Mouse (Mus musculus) neural tube, embryonic 15.5 days (tissue): ENCODE data around the gene Ddx21. TPM values are rescaled to one million over a fixed set of nuclear protein-coding genes. Genes with fewer than 3 reads are reported as not detected.
"Not testable (repeated sequence)": the region's sequence is repeated elsewhere in the genome, so short reads cannot be mapped to it uniquely, and the experiment has no call there.

ENCODE experiments used
- ATAC-seq: fragments of 200-750 bp; cut with Nextera tagmentation; 2 replicates; pipeline ENCODE4 v1.8.0; 2017; ENCODE audit warnings: mild to moderate bottlenecking, moderate TSS enrichment, moderate library complexity; ENCODE audit not compliant: low FRiP score
- H3K27ac ChIP-seq: fragments of 300-500 bp; sonication (generic); replicated peaks from 2 replicates; pipeline ENCODE4 v1.5.1; 2015; ENCODE audit warnings: mild to moderate bottlenecking, inconsistent platforms
- H3K27me3 ChIP-seq: fragments of 300-500 bp; sonication (generic); replicated peaks from 2 replicates; pipeline ENCODE4 v1.6.1; 2015; ENCODE audit warnings: inconsistent platforms
- H3K36me3 ChIP-seq: fragments of 300-500 bp; sonication (generic); 2 replicates; pipeline ENCODE4 v1.6.1; 2015; ENCODE audit warnings: inconsistent platforms
- H3K4me1 ChIP-seq: fragments of 300-500 bp; sonication (generic); 2 replicates; pipeline ENCODE4 v1.6.1; 2015; ENCODE audit warnings: inconsistent platforms
- H3K4me2 ChIP-seq: fragments of 300-500 bp; sonication (generic); 2 replicates; pipeline ENCODE4 v1.6.1; 2015; ENCODE audit warnings: inconsistent platforms, mild to moderate bottlenecking, moderate library complexity
- H3K4me3 ChIP-seq: fragments of 300-500 bp; sonication (generic); replicated peaks from 2 replicates; pipeline ENCODE4 v1.5.1; 2015; ENCODE audit warnings: mild to moderate bottlenecking, inconsistent platforms
- H3K9ac ChIP-seq: fragments of 300-500 bp; sonication (generic); replicated peaks from 2 replicates; pipeline ENCODE4 v1.6.1; 2015; ENCODE audit warnings: mild to moderate bottlenecking, inconsistent platforms
- H3K9me3 ChIP-seq: fragments of 300-500 bp; sonication (generic); replicated peaks from 2 replicates; pipeline ENCODE4 v1.6.1; 2016; ENCODE audit warnings: inconsistent platforms
- WGBS: fragments of 180-500 bp; shearing (Covaris S2); methylation state at CpG from one replicate; pipeline ENCODE4 v1.1.7; 2015; ENCODE audit warnings: mixed read lengths; 5-methylcytosine and 5-hydroxymethylcytosine counted together
- polyA plus RNA-seq: library from polyadenylated mRNA; unstranded; fragments of >200 nt; fragmentation: Nextera tagmentation; extraction: Ambion mirVana; gene quantifications from 2 replicates; pipeline ENCODE4 v1.2.1, GENCODE M21; 2015

Gene Ddx21
- polyA plus RNA-seq = 12.0 and 14.3 TPM in 2 replicates

GRCm38 (mm10) chr10:62602177-62603040, at the start of gene Ddx21:
Gene Ddx21, minus strand, starts transcription at chr10:62602281.
- H3K4me3 ChIP-seq = peak within 1 kb of the TSS; percentile 99
- no peaks in the 10 kb centered on the region for H3K9me3 ChIP-seq
- peaks cover 11% of the 10 kb centered on the region for H3K36me3 ChIP-seq
- H3K4me1 ChIP-seq = peaks cover 32% of the 10 kb centered on the region
- WGBS = 6% methylated on average over 53 of the region's 53 CpGs
- peak within 1 kb of the TSS; percentile 90 for H3K4me2 ChIP-seq
- peak within 1 kb of the TSS; percentile 85 for H3K27ac ChIP-seq
- peak; percentile 99 for ATAC-seq
- H3K27me3 ChIP-seq = no peaks in the 10 kb centered on the region
- H3K9ac ChIP-seq = peak within 1 kb of the TSS; percentile 80

GRCm38 (mm10) chr10:62650881-62651810, 49.1 kb upstream of the Ddx21 start, which contains the start of gene Ddx50:
Gene Ddx50, minus strand, starts transcription at chr10:62651218.
- peaks cover 21% of the 10 kb centered on the region for H3K4me1 ChIP-seq
- under 1% methylated on average over 81 of the region's 89 CpGs for WGBS
- peak; percentile 99 for ATAC-seq

DNA sequence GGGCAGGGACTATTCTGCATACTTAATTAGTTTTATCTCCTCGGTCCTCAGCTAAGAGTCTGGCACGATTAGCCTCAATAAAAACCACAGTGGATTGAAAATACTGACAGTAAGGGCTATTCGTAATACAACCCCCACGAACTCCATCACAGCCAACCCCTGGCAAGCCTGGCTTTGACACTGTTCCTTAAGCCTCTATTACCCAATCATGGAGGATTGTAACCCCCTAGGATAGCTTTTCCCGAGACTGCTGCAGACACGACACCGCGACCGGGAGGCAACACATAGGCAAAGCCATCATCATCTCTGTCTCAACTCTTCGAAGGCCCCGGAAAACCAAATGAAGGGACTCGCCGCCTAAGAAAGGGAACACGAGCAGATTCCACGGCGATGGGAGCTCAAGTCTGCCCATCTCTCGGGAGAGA, 48.3 kb upstream of the Ddx21 start:
- ATAC-seq = no peak

More at GRCm38 (mm10) chr10:62650881-62651810, 49.1 kb upstream of the Ddx21 start, which contains the start of gene Ddx50:
- Histone ChIP-seq H3K27me3 (no peaks in the 10 kb centered on the region), H3K36me3 (peaks cover 8% of the 10 kb centered on the region), H3K27ac (peak within 1 kb of the TSS; percentile 94), H3K9ac (peak within 1 kb of the TSS; percentile 93), H3K9me3 (no peaks in the 10 kb centered on the region), H3K4me3 (peak within 1 kb of the TSS; percentile 99), H3K4me2 (peak within 1 kb of the TSS; percentile 74)

DNA sequence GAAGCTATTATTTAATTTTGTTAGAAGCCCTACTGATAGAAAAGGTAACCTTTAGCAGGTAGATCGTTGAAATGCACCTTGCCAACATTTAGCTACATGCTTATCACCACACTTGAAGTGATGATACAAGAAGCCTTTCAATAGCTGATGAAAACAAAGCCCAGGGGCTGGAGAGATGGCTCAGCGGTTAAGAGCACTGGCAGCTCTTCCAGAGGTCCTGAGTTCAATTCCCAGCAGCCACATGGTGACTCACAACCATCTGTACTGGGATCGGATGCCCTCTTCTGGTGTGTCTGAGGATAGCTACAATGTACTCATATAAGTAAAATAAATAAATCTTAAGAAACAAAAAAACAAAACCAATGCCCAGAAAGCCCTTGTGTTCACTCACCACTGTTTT, 2.1 kb upstream of the Ddx21 start:
- WGBS = 90% methylated on average over 3 of the region's 3 CpGs
- Histone ChIP-seq H3K9ac (no peak overlapping the region), H3K27me3 (no peaks in the 10 kb centered on the region), H3K4me1 (peaks cover 22% of the 10 kb centered on the region), H3K36me3 (no peaks in the 10 kb centered on the region), H3K9me3 (no peaks in the 10 kb centered on the region), H3K27ac (no peak overlapping the region), H3K4me3 (no peak overlapping the region), H3K4me2 (no peak overlapping the region)
- ATAC-seq = no peak

More for the DNA sequence above, 48.3 kb upstream of the Ddx21 start:
- Histone ChIP-seq H3K9ac (peak overlapping the region; percentile 93), H3K9me3 (no peaks in the 10 kb centered on the region), H3K4me2 (peak overlapping the region; percentile 74), H3K27me3 (no peaks in the 10 kb centered on the region), H3K4me1 (peaks cover 21% of the 10 kb centered on the region), H3K36me3 (peaks cover 11% of the 10 kb centered on the region), H3K27ac (peak overlapping the region; percentile 94), H3K4me3 (peak overlapping the region; percentile 99)
- WGBS = under 1% methylated on average over 17 of the region's 17 CpGs

- 91% methylated on average over 12 of the region's 12 CpGs for WGBS
- Histone ChIP-seq H3K4me3 (no peak overlapping the region), H3K4me2 (peak overlapping the region; percentile 90; the same call in 1 of the 2 replicates)
These were observed 1.4 kb upstream of the Ddx21 start for GRCm38 (mm10) chr10:62603233-62604030.

GRCm38 (mm10) chr10:62601833-62602176, 276 bp downstream of the Ddx21 start:
- Histone ChIP-seq H3K27ac (peak overlapping the region; percentile 85), H3K9me3 (no peaks in the 10 kb centered on the region), H3K4me3 (peak overlapping the region; percentile 99), H3K4me1 (peaks cover 33% of the 10 kb centered on the region), H3K27me3 (no peaks in the 10 kb centered on the region), H3K9ac (peak overlapping the region; percentile 80), H3K4me2 (peak overlapping the region; percentile 90), H3K36me3 (peaks cover 15% of the 10 kb centered on the region)
- peak; percentile 65 for ATAC-seq
- 0% methylated on average over 23 of the region's 23 CpGs for WGBS

More at GRCm38 (mm10) chr10:62603233-62604030, 1.4 kb upstream of the Ddx21 start:
- Histone ChIP-seq H3K36me3 (peaks cover under 1% of the 10 kb centered on the region; the same call in 1 of the 2 replicates), H3K4me1 (peaks cover 24% of the 10 kb centered on the region), H3K9me3 (no peaks in the 10 kb centered on the region), H3K27ac (no peak overlapping the region), H3K27me3 (no peaks in the 10 kb centered on the region), H3K9ac (no peak overlapping the region)
- no peak for ATAC-seq

DNA sequence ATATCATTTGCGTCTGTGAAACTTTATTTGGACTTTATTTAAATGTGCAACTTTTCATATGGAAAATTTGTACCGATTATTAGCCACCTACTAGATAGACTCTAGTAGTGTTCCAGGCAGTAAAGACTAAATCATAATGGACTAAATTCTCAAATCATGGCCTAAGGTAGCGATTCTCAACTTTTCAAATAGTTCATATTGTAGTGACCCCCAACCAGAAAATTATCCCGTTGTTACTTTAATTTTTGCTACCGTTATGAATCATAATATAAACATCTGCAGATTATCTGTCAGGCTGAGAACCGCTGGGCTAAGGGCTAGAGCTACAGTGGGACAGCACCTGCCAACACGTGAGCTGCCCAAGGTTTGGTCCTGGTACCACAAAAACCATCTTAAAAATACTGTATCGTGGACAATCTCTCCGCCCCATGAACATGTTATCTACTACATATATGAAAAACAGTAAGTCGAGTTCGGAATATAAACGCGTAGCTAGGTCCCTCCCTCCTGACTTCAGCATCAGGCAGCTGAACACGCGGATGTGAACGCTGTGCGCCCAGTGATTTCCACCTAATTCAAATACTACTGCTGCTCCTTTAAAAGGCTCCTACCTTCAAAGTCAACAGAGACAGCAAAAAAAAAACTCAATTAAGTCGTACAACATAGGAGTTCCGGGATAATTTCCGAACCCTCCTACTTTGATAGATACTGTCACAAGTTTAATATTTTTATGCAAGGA, 859 bp downstream of the Ddx21 start:
- Histone ChIP-seq H3K9me3 (no peaks in the 10 kb centered on the region), H3K9ac (peak overlapping the region; percentile 80), H3K27ac (0 out of 2 replicates have a peak overlapping the region, but pooled peaks have one; percentile 85), H3K4me2 (peak overlapping the region; percentile 90), H3K27me3 (no peaks in the 10 kb centered on the region), H3K36me3 (peaks cover 18% of the 10 kb centered on the region), H3K4me1 (peaks cover 35% of the 10 kb centered on the region), H3K4me3 (peak overlapping the region; percentile 99)
- 12% methylated on average over 20 of the region's 20 CpGs for WGBS
- ATAC-seq = no peak

- 92% methylated on average over 6 of the region's 6 CpGs for WGBS
- peaks cover 35% of the 10 kb centered on the region for H3K4me1 ChIP-seq
- no peak overlapping the region for H3K9ac ChIP-seq
These were observed 2.0 kb downstream of the Ddx21 start for GRCm38 (mm10) chr10:62600056-62600455.

GRCm38 (mm10) chr10:62599311-62599710, 2.8 kb downstream of the Ddx21 start:
- not testable (repeated sequence) for H3K9me3 ChIP-seq, ATAC-seq, H3K4me2 ChIP-seq, H3K27me3 ChIP-seq, H3K9ac ChIP-seq, H3K27ac ChIP-seq, H3K4me3 ChIP-seq
- 94% methylated on average over 3 of the region's 3 CpGs for WGBS
- H3K4me1 ChIP-seq = peaks cover 35% of the 10 kb centered on the region
- peaks cover 25% of the 10 kb centered on the region for H3K36me3 ChIP-seq

More at GRCm38 (mm10) chr10:62600056-62600455, 2.0 kb downstream of the Ddx21 start:
- Histone ChIP-seq H3K36me3 (peaks cover 19% of the 10 kb centered on the region), H3K4me3 (no peak overlapping the region), H3K4me2 (peak overlapping the region; percentile 90; the same call in 1 of the 2 replicates), H3K9me3 (no peaks in the 10 kb centered on the region), H3K27me3 (no peaks in the 10 kb centered on the region), H3K27ac (no peak overlapping the region)
- ATAC-seq = no peak

- H3K27me3 ChIP-seq = no peaks in the 10 kb centered on the region
- ATAC-seq = no peak
- H3K36me3 ChIP-seq = peaks cover 78% of the 10 kb centered on the region
- H3K4me2 ChIP-seq = no peak overlapping the region
- no peak overlapping the region for H3K9ac ChIP-seq
- no peaks in the 10 kb centered on the region for H3K9me3 ChIP-seq
- H3K27ac ChIP-seq = no peak overlapping the region
- WGBS = 90% methylated on average over 7 of the region's 7 CpGs
- H3K4me1 ChIP-seq = peaks cover 3% of the 10 kb centered on the region; the same call in 1 of the 2 replicates
- no peak overlapping the region for H3K4me3 ChIP-seq
These were observed 9.6 kb downstream of the Ddx21 start for GRCm38 (mm10) chr10:62592496-62592895.
